Mouse (Mus musculus) midbrain, embryonic 15.5 days (tissue): ENCODE data around the gene Gch1. TPM values are rescaled to one million over a fixed set of nuclear protein-coding genes. Genes with fewer than 3 reads are reported as not detected.

Source experiments
- ATAC-seq: fragments of 200-750 bp; cut with Nextera tagmentation; replicated peaks from 2 replicates; pipeline ENCODE4 v1.8.0; 2017; ENCODE audit warnings: moderate TSS enrichment
- H3K27ac ChIP-seq: fragments of 300-500 bp; sonication (generic); 2 replicates; pipeline ENCODE4 v1.5.1; 2015; ENCODE audit warnings: mild to moderate bottlenecking, inconsistent platforms
- H3K27me3 ChIP-seq: fragments of 300-500 bp; sonication (generic); replicated peaks from 2 replicates; pipeline ENCODE4 v1.6.1; 2015; ENCODE audit warnings: inconsistent platforms
- H3K36me3 ChIP-seq: fragments of 300-500 bp; sonication (generic); replicated peaks from 2 replicates; pipeline ENCODE4 v1.6.1; 2015; ENCODE audit warnings: inconsistent platforms
- H3K4me1 ChIP-seq: fragments of 300-500 bp; sonication (generic); 2 replicates; pipeline ENCODE4 v1.6.1; 2015; ENCODE audit warnings: inconsistent platforms
- H3K4me2 ChIP-seq: fragments of 300-500 bp; sonication (generic); 2 replicates; pipeline ENCODE4 v1.6.1; 2015; ENCODE audit warnings: inconsistent platforms, mild to moderate bottlenecking, moderate library complexity
- H3K4me3 ChIP-seq: fragments of 300-500 bp; sonication (generic); 2 replicates; pipeline ENCODE4 v1.5.1; 2015; ENCODE audit warnings: mild to moderate bottlenecking, inconsistent platforms
- H3K9ac ChIP-seq: fragments of 300-500 bp; sonication (generic); 2 replicates; pipeline ENCODE4 v1.6.1; 2015; ENCODE audit warnings: mild to moderate bottlenecking, inconsistent platforms
- H3K9me3 ChIP-seq: fragments of 300-500 bp; sonication (generic); 2 replicates; pipeline ENCODE4 v1.6.1; 2016; ENCODE audit warnings: inconsistent platforms
- WGBS: fragments of 180-500 bp; shearing (Covaris S2); methylation state at CpG from one replicate; pipeline ENCODE4 v1.1.7; 2015; ENCODE audit warnings: mixed read lengths; 5-methylcytosine and 5-hydroxymethylcytosine counted together
- polyA plus RNA-seq: library from polyadenylated mRNA; unstranded; fragments of >200 nt; fragmentation: Nextera tagmentation; extraction: Ambion mirVana; gene quantifications from 2 replicates; pipeline ENCODE4 v1.2.1, GENCODE M21; 2015

Gene Gch1
- polyA plus RNA-seq, 1 experiment from 2014 or later, result 5.7 TPM

- H3K4me2 ChIP-seq, result no peak overlapping the region
- no peaks in the 10 kb centered on the region for H3K27me3 ChIP-seq
- no peak overlapping the region for H3K9ac ChIP-seq
- 38% methylated on average over 19 of the region's 19 CpGs for WGBS
- no peaks in the 10 kb centered on the region for H3K36me3 ChIP-seq
- no peak overlapping the region for H3K27ac ChIP-seq
- no peaks in the 10 kb centered on the region for H3K4me1 ChIP-seq
- H3K4me3 ChIP-seq, result no peak overlapping the region
- no peaks in the 10 kb centered on the region for H3K9me3 ChIP-seq
- ATAC-seq, result no peak
These were observed 84.7 kb downstream of the Gch1 start for GRCm38 (mm10) chr14:47104246-47105173.

Other genes with a start within 250 kb of the Gch1 start
- gene Wdhd1, start 87.4 kb upstream of the Gch1 start, polyA plus RNA-seq, result 17.3 and 18.1 TPM in 2 replicates
- 2.0 and 2.4 TPM in 2 replicates for gene Socs4, start 87.5 kb upstream of the Gch1 start, polyA plus RNA-seq
- gene Mapk1ip1l, start 108.9 kb upstream of the Gch1 start, polyA plus RNA-seq, result 47.5 and 49.3 TPM in 2 replicates
- 3.6 and 3.8 TPM in 2 replicates for gene Lgals3, start 178.3 kb upstream of the Gch1 start, polyA plus RNA-seq
- gene Dlgap5, start 229.0 kb upstream of the Gch1 start, polyA plus RNA-seq, result 6.8 and 7.8 TPM in 2 replicates